8 mouse cellular contexts compared by ENCODE assay signal in the genomic region with DNA sequence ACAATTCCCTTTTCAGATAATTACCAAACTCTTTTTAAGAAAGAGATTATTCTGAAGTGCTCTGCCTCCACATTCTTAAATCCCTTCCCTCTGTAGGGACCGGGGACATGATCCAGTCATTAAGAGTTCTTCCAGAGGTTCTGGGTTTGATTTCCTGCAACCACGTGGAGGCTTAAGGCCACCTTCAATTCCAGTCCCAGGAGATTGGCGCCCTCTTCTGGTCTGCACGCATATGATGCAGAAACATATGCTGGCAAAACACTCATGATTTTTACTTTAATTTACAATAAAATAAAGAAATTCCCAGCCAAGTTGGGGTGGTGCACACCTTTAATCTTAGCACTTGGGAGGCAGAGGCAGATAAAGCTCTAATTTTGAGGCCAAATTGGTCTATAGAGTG. TPM values are rescaled to one million over a fixed set of nuclear protein-coding genes. Genes with fewer than 3 reads are reported as not detected.
DNase-seq lines count a peak whose midpoint lies in the region; ATAC-seq and TF ChIP-seq lines count a peak whose summit lies in the region.

No protein-coding gene starts in this region.

- TF ChIP-seq CTCF in thymus, adult 2 months (IDR thresholded peaks at IDR 0.05; ENCODE audit: borderline replicate concordance, control insufficient read depth, extremely low read depth, insufficient read depth, low read length, poor library complexity): no peak

- intact Hi-C loops in heart, postnatal 25 days (cut with DNase I): loop anchor here (2.0 to 10.0 kb wide), 4 partner anchors 36 to 451 kb away; no protein-coding TSS in a partner anchor
- intact Hi-C loops in heart, postnatal 36 days (cut with DNase I): loop anchor here (1.0 to 5.0 kb wide), 2 partner anchors 58 to 131 kb away; no protein-coding TSS in a partner anchor

- H3K4me1 ChIP-seq in thymus, adult 2 months (replicated peaks; ENCODE audit: control insufficient read depth, insufficient read depth, low read length): no peaks in the 10 kb centered on the region

- no peaks in the 10 kb centered on the region for H3K36me3 ChIP-seq in thymus, adult 2 months (ENCODE audit: control insufficient read depth, insufficient read depth, low read length)

- DNase-seq in heart, adult 18-20 months: peak; percentile 45 to 82
- no peak for DNase-seq in heart, postnatal 25 days (ENCODE audit: low spot score)
- DNase-seq in thymus, adult 2 months: peak; percentile 53
- no peak for DNase-seq in thymus, adult 18-20 months
- peak; percentile 36 for DNase-seq in c-Kit-positive CD71-positive TER-119-negative erythroid progenitor cells, embryonic 14.5 days (ENCODE audit: low read depth)
- DNase-seq in heart, postnatal 36 days: peak; percentile 61 to 71
- peak; percentile 43 for DNase-seq in thymus, postnatal 25 days

- no peak overlapping the region for H3K4me3 ChIP-seq in thymus, adult 2 months (ENCODE audit: control insufficient read depth, insufficient read depth, low read length)

- no peaks in the 10 kb centered on the region for H3K27me3 ChIP-seq in thymus, adult 2 months (ENCODE audit: control insufficient read depth, insufficient read depth, low read length)

- H3K27ac ChIP-seq in thymus, adult 2 months (ENCODE audit: control insufficient read depth, insufficient read depth, low read length): no peak overlapping the region

- WGBS in thymus, adult 2 months: 2% methylated on average over 4 of the region's 4 CpGs

- TF ChIP-seq POLR2A in thymus, adult 2 months (IDR thresholded peaks at IDR 0.05; ENCODE audit: control insufficient read depth, extremely low read depth, insufficient read depth, low read length, poor library complexity): no peak

- ATAC-seq in megakaryocyte progenitor cell, adult 5-6 weeks (replicated peaks; ENCODE audit: poor library complexity): peak; percentile 73; the same call in 1 of the 2 replicates

RNA-seq across cellular contexts. Expression of a gene that starts 23.3 kb away (rescaled TPM):
- total RNA-seq in heart, adult 18-20 months (2021): 10 to 100 TPM; 68.8 to 77.6 TPM
- total RNA-seq in heart, postnatal 25 days (2021): 10 to 100 TPM; 65.7 to 73.5 TPM
- 61.9 and 70.8 TPM in 2 replicates for polyA plus RNA-seq in thymus, adult 2 months (2012; rRNA removed)
- total RNA-seq in heart, postnatal 36 days (2021): 10 to 100 TPM; 84.2 to 89.3 TPM
- 37.8 and 39.0 TPM in 2 replicates for total RNA-seq in megakaryocyte progenitor cell, adult 5-6 weeks (2015)
- total RNA-seq in megakaryocyte progenitor cell, adult 5-6 weeks (2017): 25.8 and 28.3 TPM in 2 replicates

Comparison
In these comparisons a context has a peak if more than half of its experiments do, and no peak if none do; other contexts are left out.
1. DNase-seq: peak in heart, adult 18-20 months (2 of 2), thymus, adult 2 months (single experiment), c-Kit-positive CD71-positive TER-119-negative erythroid progenitor cells, embryonic 14.5 days (single experiment), heart, postnatal 36 days (2 of 2) and thymus, postnatal 25 days (single experiment); none in heart, postnatal 25 days (single experiment) and thymus, adult 18-20 months (0 of 2).